Mouse (Mus musculus) forebrain, embryonic 11.5 days (tissue): ENCODE measurements at regions not wholly inside any gene's neighbourhood (a gene's known extent, or its start where the extent isn't known, plus 50 kb on each side); places are given as distances from the start of the nearest gene placed in this dataset.

Experiments used
- ATAC-seq: fragments of 200-750 bp; cut with Nextera tagmentation; replicated peaks from 2 replicates; pipeline ENCODE4 v1.8.0; 2017; ENCODE audit warnings: moderate TSS enrichment; ENCODE audit not compliant: low FRiP score
- DNase-seq: peaks from one replicate; pipeline ENCODE4 v3.0.0-alpha.2; 2017; ENCODE audit warnings: low spot score
- H3K27ac ChIP-seq: fragments of 300-500 bp; sonication (generic); 2 replicates; pipeline ENCODE4 v1.5.1; 2014; ENCODE audit warnings: low read depth, low read length
- H3K27me3 ChIP-seq: fragments of 300-500 bp; sonication (generic); 2 replicates; pipeline ENCODE4 v1.6.1; 2014; ENCODE audit warnings: mild to moderate bottlenecking, low read length, mixed read lengths; ENCODE audit not compliant: control insufficient read depth, insufficient read depth
- H3K36me3 ChIP-seq: fragments of 300-500 bp; sonication (generic); 2 replicates; pipeline ENCODE4 v1.6.1; 2014; ENCODE audit warnings: mild to moderate bottlenecking, low read length, moderate library complexity, mixed read lengths; ENCODE audit not compliant: control insufficient read depth, insufficient read depth
- H3K4me1 ChIP-seq: fragments of 300-500 bp; sonication (generic); replicated peaks from 2 replicates; pipeline ENCODE4 v1.6.1; 2014; ENCODE audit warnings: low read length, mixed read lengths; ENCODE audit not compliant: control insufficient read depth, insufficient read depth
- H3K4me2 ChIP-seq: fragments of 300-500 bp; sonication (generic); 2 replicates; pipeline ENCODE4 v1.6.1; 2014; ENCODE audit warnings: low read depth, mild to moderate bottlenecking, low read length, moderate library complexity, mixed read lengths; ENCODE audit not compliant: severe bottlenecking
- H3K4me3 ChIP-seq: fragments of 300-500 bp; sonication (generic); 2 replicates; pipeline ENCODE4 v1.5.1; 2014; ENCODE audit warnings: low read depth, low read length
- H3K9ac ChIP-seq: fragments of 300-500 bp; sonication (generic); 2 replicates; pipeline ENCODE4 v1.6.1; 2014; ENCODE audit warnings: low read length
- H3K9me3 ChIP-seq: fragments of 300-500 bp; sonication (generic); 2 replicates; pipeline ENCODE4 v1.6.1; 2016; ENCODE audit warnings: low read length, mixed read lengths; ENCODE audit not compliant: control insufficient read depth
- WGBS: fragments of 180-500 bp; shearing (Covaris S2); extraction: QIAGEN DNeasy Blood & Tissue Kit; methylation state at CpG from one replicate; pipeline ENCODE4 v1.1.7; 2014; 5-methylcytosine and 5-hydroxymethylcytosine counted together

GRCm38 (mm10) chr15:96877271-96877670 lies 177.7 kb upstream of the Slc38a2 start:
- H3K9ac ChIP-seq, result no peak overlapping the region
- no peak for DNase-seq
- no peak for ATAC-seq
- H3K27me3 ChIP-seq, result no peaks in the 10 kb centered on the region
- H3K27ac ChIP-seq, result no peak overlapping the region
- no peak overlapping the region for H3K4me2 ChIP-seq
- no peak overlapping the region for H3K4me3 ChIP-seq
- no peaks in the 10 kb centered on the region for H3K36me3 ChIP-seq
- H3K9me3 ChIP-seq, result no peaks in the 10 kb centered on the region
- 88% methylated on average over 9 of the region's 9 CpGs for WGBS
- no peaks in the 10 kb centered on the region for H3K4me1 ChIP-seq

GRCm38 (mm10) chr15:96874145-96874544 lies 174.6 kb upstream of the Slc38a2 start:
- Histone ChIP-seq H3K4me1 (no peaks in the 10 kb centered on the region), H3K27ac (no peak overlapping the region), H3K4me2 (no peak overlapping the region), H3K36me3 (no peaks in the 10 kb centered on the region), H3K9me3 (no peaks in the 10 kb centered on the region), H3K4me3 (no peak overlapping the region), H3K27me3 (no peaks in the 10 kb centered on the region), H3K9ac (no peak overlapping the region)
- ATAC-seq (no peak), DNase-seq (no peak)
- 66% methylated on average over 8 of the region's 8 CpGs for WGBS

GRCm38 (mm10) chr15:96873562-96873961 lies 174.0 kb upstream of the Slc38a2 start:
- Histone ChIP-seq H3K36me3 (no peaks in the 10 kb centered on the region), H3K4me3 (no peak overlapping the region), H3K4me1 (no peaks in the 10 kb centered on the region), H3K9me3 (no peaks in the 10 kb centered on the region), H3K4me2 (no peak overlapping the region), H3K27me3 (no peaks in the 10 kb centered on the region), H3K27ac (no peak overlapping the region), H3K9ac (no peak overlapping the region)
- DNase-seq, result no peak
- ATAC-seq, result no peak
- 91% methylated on average over 7 of the region's 7 CpGs for WGBS

GRCm38 (mm10) chr15:96873126-96873525 lies 173.6 kb upstream of the Slc38a2 start:
- Histone ChIP-seq H3K4me2 (no peak overlapping the region), H3K9ac (no peak overlapping the region), H3K9me3 (no peaks in the 10 kb centered on the region), H3K4me3 (no peak overlapping the region), H3K36me3 (no peaks in the 10 kb centered on the region), H3K27me3 (no peaks in the 10 kb centered on the region), H3K4me1 (no peaks in the 10 kb centered on the region), H3K27ac (no peak overlapping the region)
- WGBS, result 68% methylated on average over 4 of the region's 4 CpGs
- no peak for DNase-seq
- ATAC-seq, result no peak

- no peak for DNase-seq
- WGBS, result 85% methylated on average over 7 of the region's 7 CpGs
- H3K27me3 ChIP-seq, result no peaks in the 10 kb centered on the region
Measured at GRCm38 (mm10) chr15:96867701-96868100, 168.2 kb upstream of the Slc38a2 start.

DNA sequence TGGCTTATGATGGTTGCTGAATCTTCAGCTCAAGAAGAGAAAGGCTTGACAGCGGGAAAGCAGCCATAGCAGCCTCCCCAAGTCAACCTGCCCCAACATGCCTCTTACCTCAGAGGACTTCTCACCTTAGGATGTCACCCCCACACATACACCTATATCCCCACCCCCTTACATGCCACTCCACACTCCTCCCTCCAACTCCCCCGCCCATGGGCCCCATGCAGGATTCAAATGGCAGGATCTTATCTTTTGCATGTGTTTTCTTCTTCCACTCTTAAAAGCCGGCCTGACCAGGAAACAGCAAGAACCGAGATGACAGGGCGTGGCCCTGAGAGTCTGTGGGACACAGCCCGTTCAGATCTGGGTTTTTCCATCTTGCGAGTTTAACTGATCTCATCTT lies 166.4 kb upstream of the Slc38a2 start:
- no peaks in the 10 kb centered on the region for H3K27me3 ChIP-seq
- H3K9ac ChIP-seq, result no peak overlapping the region
- H3K4me1 ChIP-seq, result no peaks in the 10 kb centered on the region
- whole genome bisulfite sequencing, result 91% methylated on average over 7 of the region's 7 CpGs
- DNase-seq, result no peak
- no peaks in the 10 kb centered on the region for H3K9me3 ChIP-seq
- no peak overlapping the region for H3K27ac ChIP-seq
- H3K4me2 ChIP-seq, result no peak overlapping the region
- no peaks in the 10 kb centered on the region for H3K36me3 ChIP-seq
- ATAC-seq, result no peak
- H3K4me3 ChIP-seq, result no peak overlapping the region

More at GRCm38 (mm10) chr15:96867701-96868100, 168.2 kb upstream of the Slc38a2 start:
- no peaks in the 10 kb centered on the region for H3K36me3 ChIP-seq
- no peak for ATAC-seq
- H3K4me1 ChIP-seq, result no peaks in the 10 kb centered on the region
- no peak overlapping the region for H3K4me3 ChIP-seq
- H3K4me2 ChIP-seq, result no peak overlapping the region
- H3K9ac ChIP-seq, result no peak overlapping the region
- H3K9me3 ChIP-seq, result no peaks in the 10 kb centered on the region
- no peak overlapping the region for H3K27ac ChIP-seq

DNA sequence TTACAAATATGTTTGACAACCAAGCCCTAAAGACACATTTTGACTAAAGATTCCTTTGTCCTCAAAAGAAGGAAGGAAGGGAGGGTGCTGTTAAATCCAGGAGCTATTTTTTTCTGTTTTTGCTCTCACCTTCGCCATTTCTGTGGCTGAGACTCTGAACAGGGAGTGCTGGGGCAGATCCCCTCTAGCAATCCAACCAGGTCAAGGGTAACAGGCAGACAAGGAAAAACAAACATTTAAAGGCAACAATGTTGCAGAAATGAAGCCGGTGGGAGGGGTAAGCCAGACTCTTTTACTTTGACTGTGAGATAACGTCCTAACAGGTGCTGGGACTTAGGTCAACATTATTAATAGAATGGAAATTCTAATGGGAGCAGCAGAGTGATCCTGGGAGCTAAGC lies 158.2 kb upstream of the Slc38a2 start:
- DNase-seq (no peak), ATAC-seq (no peak)
- Histone ChIP-seq H3K36me3 (no peaks in the 10 kb centered on the region), H3K27me3 (no peaks in the 10 kb centered on the region), H3K4me3 (no peak overlapping the region), H3K4me2 (no peak overlapping the region), H3K9ac (no peak overlapping the region), H3K4me1 (no peaks in the 10 kb centered on the region), H3K9me3 (no peaks in the 10 kb centered on the region), H3K27ac (no peak overlapping the region)
- 78% methylated on average over 3 of the region's 3 CpGs for WGBS

GRCm38 (mm10) chr15:96851970-96852768 lies 152.6 kb upstream of the Slc38a2 start:
- H3K36me3 ChIP-seq, result no peaks in the 10 kb centered on the region
- DNase-seq, result no peak
- H3K4me1 ChIP-seq, result no peaks in the 10 kb centered on the region
- no peaks in the 10 kb centered on the region for H3K9me3 ChIP-seq
- H3K27me3 ChIP-seq, result no peaks in the 10 kb centered on the region
- H3K27ac ChIP-seq, result no peak overlapping the region
- H3K4me3 ChIP-seq, result no peak overlapping the region
- 90% methylated on average over 21 of the region's 21 CpGs for WGBS
- H3K4me2 ChIP-seq, result no peak overlapping the region
- H3K9ac ChIP-seq, result no peak overlapping the region
- ATAC-seq, result no peak

DNA sequence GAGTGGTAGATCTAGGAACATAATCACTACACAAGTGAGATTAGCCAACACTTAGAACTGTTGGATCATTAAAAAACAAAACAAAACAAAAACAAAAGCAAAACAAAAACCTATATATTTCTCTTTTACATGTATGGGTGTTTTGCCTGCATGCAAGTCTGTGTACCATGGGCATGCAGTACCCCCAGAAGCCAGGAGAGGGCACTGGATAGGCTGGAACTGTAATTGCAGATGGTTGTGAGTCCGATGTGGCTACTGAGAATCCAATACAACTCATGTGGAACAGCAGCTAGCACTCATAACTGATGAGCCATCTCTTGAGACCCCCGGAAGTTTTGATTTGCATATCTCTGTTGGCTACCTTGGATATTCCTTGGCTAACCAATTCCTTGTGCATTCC lies 148.6 kb upstream of the Slc38a2 start:
- Histone ChIP-seq H3K4me3 (no peak overlapping the region), H3K9me3 (no peaks in the 10 kb centered on the region), H3K4me1 (no peaks in the 10 kb centered on the region), H3K27ac (no peak overlapping the region), H3K4me2 (no peak overlapping the region), H3K27me3 (no peaks in the 10 kb centered on the region), H3K9ac (no peak overlapping the region), H3K36me3 (no peaks in the 10 kb centered on the region)
- DNase-seq (peak; percentile 61), ATAC-seq (no peak)
- 68% methylated on average over 2 of the region's 2 CpGs for WGBS
